11 mouse cellular contexts compared by ENCODE assay signal in the genomic region with DNA sequence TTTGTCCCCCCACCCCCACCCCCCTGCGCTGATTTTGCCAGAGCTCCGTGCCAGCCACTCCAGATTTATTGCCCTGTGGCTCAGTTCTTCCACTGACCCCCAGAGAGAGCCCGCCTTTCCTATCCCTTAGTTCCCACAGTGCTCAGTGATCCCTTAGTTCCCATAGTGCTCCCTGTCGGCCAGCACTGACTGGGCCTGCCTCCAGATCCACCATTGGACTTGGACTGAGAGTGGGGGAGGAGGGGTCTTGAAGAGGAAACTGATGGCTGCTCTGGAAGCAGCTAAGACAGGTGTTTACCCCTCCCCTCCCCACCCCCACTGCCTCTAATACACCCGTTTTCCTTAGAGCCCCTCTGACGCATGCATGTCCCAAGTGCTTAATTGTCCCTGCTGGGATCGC. TPM values are rescaled to one million over a fixed set of nuclear protein-coding genes. Genes with fewer than 3 reads are reported as not detected.
DNase-seq lines count a peak whose midpoint lies in the region; ATAC-seq and TF ChIP-seq lines count a peak whose summit lies in the region.
"Had no signal": no experiment of that assay in that cellular context is flagged by ENCODE, and none has a peak within 500 bp of the region (broad histone marks: within the 10 kb centered on the region; RNA-seq: fewer than 3 reads in every experiment).

No protein-coding gene starts in this region.

- intact Hi-C loops in heart, adult 2 months (cut with DNase I), result no loop called here

- peak overlapping the region; percentile 4; the same call in 1 of the 2 replicates for H3K4me2 ChIP-seq in neural tube, embryonic 11.5 days (ENCODE audit: low read depth)
- 0 out of 2 replicates have a peak overlapping the region, but pooled peaks have one; percentile 1 for H3K4me2 ChIP-seq in midbrain, embryonic 15.5 days
- H3K4me2 ChIP-seq: liver, embryonic 13.5 days had no signal

- H3K79me2 ChIP-seq in heart, adult 2 months (replicated peaks; ENCODE audit: control insufficient read depth, insufficient read depth, low read length), result no peaks in the 10 kb centered on the region

- WGBS in heart, embryonic 10.5 days, result 18% methylated on average over 7 of the region's 7 CpGs
- 65% methylated on average over 7 of the region's 7 CpGs for WGBS in heart, adult 2 months
- WGBS in neural tube, embryonic 11.5 days, result 13% methylated on average over 7 of the region's 7 CpGs
- WGBS in hindbrain, embryonic 10.5 days, result 26% methylated on average over 7 of the region's 7 CpGs
- 14% methylated on average over 7 of the region's 7 CpGs for WGBS in midbrain, embryonic 15.5 days

- no peak for TF ChIP-seq EP300 in heart, adult 2 months (IDR thresholded peaks at IDR 0.05; ENCODE audit: insufficient read depth, low read depth, low read length)

- peak overlapping the region; percentile 36 for H3K4me3 ChIP-seq in heart, embryonic 10.5 days
- H3K4me3 ChIP-seq in heart, adult 2 months, result no peak overlapping the region
- H3K4me3 ChIP-seq in neural tube, embryonic 11.5 days (ENCODE audit: low read depth, low read length), result no peak overlapping the region
- peak overlapping the region; percentile 26 for H3K4me3 ChIP-seq in hindbrain, embryonic 10.5 days
- no peak overlapping the region for H3K4me3 ChIP-seq in midbrain, embryonic 15.5 days
- H3K4me3 ChIP-seq: liver, embryonic 13.5 days had no signal

- no peaks in the 10 kb centered on the region for H3K36me3 ChIP-seq in heart, embryonic 10.5 days
- H3K36me3 ChIP-seq in heart, adult 2 months (ENCODE audit: control insufficient read depth, insufficient read depth, low read length), result no peaks in the 10 kb centered on the region
- no peaks in the 10 kb centered on the region for H3K36me3 ChIP-seq in neural tube, embryonic 11.5 days (ENCODE audit: control insufficient read depth, insufficient read depth, low read length)
- no peaks in the 10 kb centered on the region for H3K36me3 ChIP-seq in hindbrain, embryonic 10.5 days
- no peaks in the 10 kb centered on the region for H3K36me3 ChIP-seq in midbrain, embryonic 15.5 days (replicated peaks)
- H3K36me3 ChIP-seq: liver, embryonic 13.5 days had no signal

- TF ChIP-seq POLR2A in heart, adult 2 months (IDR thresholded peaks at IDR 0.05; ENCODE audit: insufficient read depth, low read depth, low read length), result no peak

- ATAC-seq in neural tube, embryonic 11.5 days (ENCODE audit: insufficient read depth, low FRiP score, low TSS enrichment), result 0 out of 2 replicates have a peak, but pooled peaks have one; percentile 31
- ATAC-seq in midbrain, embryonic 15.5 days (replicated peaks), result 0 out of 2 replicates have a peak, but pooled peaks have one; percentile 33

- H3K27ac ChIP-seq in heart, embryonic 10.5 days, result peak overlapping the region; percentile 52; the same call in 1 of the 2 replicates
- no peak overlapping the region for H3K27ac ChIP-seq in heart, adult 2 months
- no peak overlapping the region for H3K27ac ChIP-seq in neural tube, embryonic 11.5 days (ENCODE audit: low read depth, low read length)
- peak overlapping the region; percentile 59 for H3K27ac ChIP-seq in hindbrain, embryonic 10.5 days
- H3K27ac ChIP-seq in midbrain, embryonic 15.5 days, result no peak overlapping the region
- H3K27ac ChIP-seq: liver, embryonic 13.5 days had no signal

- DNase-seq in heart, embryonic 10.5 days (ENCODE audit: low spot score), result no peak
- DNase-seq in heart, adult 2 months, result no peak
- DNase-seq in neural tube, embryonic 11.5 days (ENCODE audit: low spot score), result no peak
- no peak for DNase-seq in neural tube, embryonic 10.5 days (ENCODE audit: extremely low spot score, low spot score)
- no peak for DNase-seq in hindbrain, embryonic 10.5 days (ENCODE audit: low spot score)
- no peak for DNase-seq in adrenal gland, postnatal 36 days
- DNase-seq in lung, postnatal 4 days, result no peak
- DNase-seq: gastrocnemius, postnatal 14 days; kidney, postnatal 10 days; liver, embryonic 13.5 days had no signal

- H3K9ac ChIP-seq in heart, adult 2 months (ENCODE audit: low read depth, low read length), result no peak overlapping the region
- no peak overlapping the region for H3K9ac ChIP-seq in neural tube, embryonic 11.5 days (ENCODE audit: low read length)
- H3K9ac ChIP-seq in midbrain, embryonic 15.5 days, result no peak overlapping the region
- H3K9ac ChIP-seq: liver, embryonic 13.5 days had no signal

- no peak for TF ChIP-seq CTCF in heart, adult 2 months (IDR thresholded peaks at IDR 0.05)

- H3K9me3 ChIP-seq in heart, embryonic 10.5 days, result no peaks in the 10 kb centered on the region
- H3K9me3 ChIP-seq in neural tube, embryonic 11.5 days (ENCODE audit: control insufficient read depth, low read length), result no peaks in the 10 kb centered on the region
- no peaks in the 10 kb centered on the region for H3K9me3 ChIP-seq in hindbrain, embryonic 10.5 days
- H3K9me3 ChIP-seq in midbrain, embryonic 15.5 days, result no peaks in the 10 kb centered on the region
- H3K9me3 ChIP-seq: liver, embryonic 13.5 days had no signal

- H3K27me3 ChIP-seq in heart, embryonic 10.5 days (ENCODE audit: insufficient read depth, poor library complexity, severe bottlenecking), result peaks cover 53% of the 10 kb centered on the region
- no peaks in the 10 kb centered on the region for H3K27me3 ChIP-seq in heart, adult 2 months (ENCODE audit: control insufficient read depth, insufficient read depth, low read length)
- no peaks in the 10 kb centered on the region for H3K27me3 ChIP-seq in neural tube, embryonic 11.5 days (ENCODE audit: control insufficient read depth, insufficient read depth, low read length)
- H3K27me3 ChIP-seq in hindbrain, embryonic 10.5 days (ENCODE audit: insufficient read depth, poor library complexity, severe bottlenecking), result peaks cover 33% of the 10 kb centered on the region
- no peaks in the 10 kb centered on the region for H3K27me3 ChIP-seq in midbrain, embryonic 15.5 days (replicated peaks)
- H3K27me3 ChIP-seq: liver, embryonic 13.5 days had no signal

- H3K4me1 ChIP-seq in heart, embryonic 10.5 days, result peaks cover 48% of the 10 kb centered on the region
- peaks cover 6% of the 10 kb centered on the region for H3K4me1 ChIP-seq in heart, adult 2 months (ENCODE audit: control insufficient read depth, insufficient read depth, low read length)
- no peaks in the 10 kb centered on the region; the same call in 1 of the 2 replicates for H3K4me1 ChIP-seq in neural tube, embryonic 11.5 days (ENCODE audit: control insufficient read depth, insufficient read depth, low read length)
- H3K4me1 ChIP-seq in hindbrain, embryonic 10.5 days (replicated peaks), result peaks cover 29% of the 10 kb centered on the region
- peaks cover 7% of the 10 kb centered on the region; the same call in 1 of the 2 replicates for H3K4me1 ChIP-seq in midbrain, embryonic 15.5 days

RNA-seq across cellular contexts. Expression of gene Tmie, which starts 16.1 kb away (rescaled TPM):
- 0.17 and 0.68 TPM in 2 replicates for polyA plus RNA-seq in heart, embryonic 10.5 days (2016; fragmentation: Nextera tagmentation; extraction: Ambion mirVana)
- total RNA-seq in heart, adult 2 months (2021), result 1 to 10 TPM; 1.3 to 1.7 TPM
- polyA plus RNA-seq in heart, adult 2 months (2012; rRNA removed), result 1.00 and 1.1 TPM in 2 replicates
- polyA plus RNA-seq in neural tube, embryonic 11.5 days (2014; fragmentation: Nextera tagmentation; extraction: Ambion mirVana), result 0.32 and 0.70 TPM in 2 replicates
- polyA plus RNA-seq in hindbrain, embryonic 10.5 days (2016; fragmentation: Nextera tagmentation; extraction: Ambion mirVana), result 0.18 and 0.47 TPM in 2 replicates
- polyA plus RNA-seq in midbrain, embryonic 15.5 days (2015; fragmentation: Nextera tagmentation; extraction: Ambion mirVana), result 2.7 and 3.1 TPM in 2 replicates
- 1 to 10 TPM; 2.0 to 3.0 TPM for total RNA-seq in adrenal gland, postnatal 36 days (2021)

RNA-seq across cellular contexts. Expression of gene Als2cl, which starts 16.3 kb away (rescaled TPM):
- polyA plus RNA-seq in heart, embryonic 10.5 days (2016; fragmentation: Nextera tagmentation; extraction: Ambion mirVana), result 0.91 and 1.6 TPM in 2 replicates
- 10 to 100 TPM; 13.7 to 14.2 TPM for total RNA-seq in heart, adult 2 months (2021)
- 25.7 and 25.9 TPM in 2 replicates for polyA plus RNA-seq in heart, adult 2 months (2012; rRNA removed)
- polyA plus RNA-seq in neural tube, embryonic 11.5 days (2014; fragmentation: Nextera tagmentation; extraction: Ambion mirVana), result 1.1 and 1.4 TPM in 2 replicates
- 0.77 and 1.1 TPM in 2 replicates for polyA plus RNA-seq in hindbrain, embryonic 10.5 days (2016; fragmentation: Nextera tagmentation; extraction: Ambion mirVana)
- polyA plus RNA-seq in midbrain, embryonic 15.5 days (2015; fragmentation: Nextera tagmentation; extraction: Ambion mirVana), result 1.2 and 2.0 TPM in 2 replicates
- 10 to 100 TPM; 12.4 to 16.0 TPM for total RNA-seq in adrenal gland, postnatal 36 days (2021)

RNA-seq across cellular contexts. Expression of gene Fam240a, which starts 20.7 kb away (rescaled TPM):
- polyA plus RNA-seq in heart, embryonic 10.5 days (2016; fragmentation: Nextera tagmentation; extraction: Ambion mirVana), result not detected in 2 replicates
- not detected for total RNA-seq in heart, adult 2 months (2021)
- not detected in 2 replicates for polyA plus RNA-seq in heart, adult 2 months (2012; rRNA removed)
- not detected in 2 replicates for polyA plus RNA-seq in neural tube, embryonic 11.5 days (2014; fragmentation: Nextera tagmentation; extraction: Ambion mirVana)
- polyA plus RNA-seq in hindbrain, embryonic 10.5 days (2016; fragmentation: Nextera tagmentation; extraction: Ambion mirVana), result not detected in 2 replicates
- polyA plus RNA-seq in midbrain, embryonic 15.5 days (2015; fragmentation: Nextera tagmentation; extraction: Ambion mirVana), result not detected in 2 replicates
- total RNA-seq in adrenal gland, postnatal 36 days (2021), result not detected
- polyA plus RNA-seq: liver, embryonic 13.5 days had no signal

RNA-seq across cellular contexts. Expression of gene Prss50, which starts 38.2 kb away (rescaled TPM):
- polyA plus RNA-seq in heart, embryonic 10.5 days (2016; fragmentation: Nextera tagmentation; extraction: Ambion mirVana), result 0.43 and 0.45 TPM in 2 replicates
- total RNA-seq in heart, adult 2 months (2021), result not detected
- polyA plus RNA-seq in heart, adult 2 months (2012; rRNA removed), result not detected in 2 replicates
- polyA plus RNA-seq in neural tube, embryonic 11.5 days (2014; fragmentation: Nextera tagmentation; extraction: Ambion mirVana), result not detected in 2 replicates
- 0.68 and 0.88 TPM in 2 replicates for polyA plus RNA-seq in hindbrain, embryonic 10.5 days (2016; fragmentation: Nextera tagmentation; extraction: Ambion mirVana)
- 0.20 TPM in 1 of 2 replicates, not detected in the other for polyA plus RNA-seq in midbrain, embryonic 15.5 days (2015; fragmentation: Nextera tagmentation; extraction: Ambion mirVana)
- total RNA-seq in adrenal gland, postnatal 36 days (2021), result not detected
- total RNA-seq: gastrocnemius, postnatal 14 days had no signal

RNA-seq across cellular contexts. Expression of gene Tdgf1, which starts 50.0 kb away (rescaled TPM):
- 0.51 and 1.3 TPM in 2 replicates for polyA plus RNA-seq in heart, embryonic 10.5 days (2016; fragmentation: Nextera tagmentation; extraction: Ambion mirVana)
- not detected for total RNA-seq in heart, adult 2 months (2021)
- not detected in 2 replicates for polyA plus RNA-seq in heart, adult 2 months (2012; rRNA removed)
- not detected in 2 replicates for polyA plus RNA-seq in neural tube, embryonic 11.5 days (2014; fragmentation: Nextera tagmentation; extraction: Ambion mirVana)
- polyA plus RNA-seq in hindbrain, embryonic 10.5 days (2016; fragmentation: Nextera tagmentation; extraction: Ambion mirVana), result not detected in 2 replicates
- polyA plus RNA-seq in midbrain, embryonic 15.5 days (2015; fragmentation: Nextera tagmentation; extraction: Ambion mirVana), result not detected in 2 replicates
- not detected for total RNA-seq in adrenal gland, postnatal 36 days (2021)
- total RNA-seq: gastrocnemius, postnatal 14 days had no signal
- polyA plus RNA-seq: liver, embryonic 13.5 days had no signal

Comparison
In these comparisons a context has a peak if more than half of its experiments do, and no peak if none do; other contexts are left out.
1. H3K27ac ChIP-seq: peak in heart, embryonic 10.5 days (single experiment) and hindbrain, embryonic 10.5 days (single experiment); none in heart, adult 2 months (single experiment), neural tube, embryonic 11.5 days (single experiment) and midbrain, embryonic 15.5 days (single experiment).
2. H3K4me3 ChIP-seq: peak in heart, embryonic 10.5 days (single experiment) and hindbrain, embryonic 10.5 days (single experiment); none in heart, adult 2 months (single experiment), neural tube, embryonic 11.5 days (single experiment) and midbrain, embryonic 15.5 days (single experiment).